Mouse (Mus musculus) cerebellum, adult 9-10 months (tissue): Measurements from ENCODE around the gene Gm5901.
A peak's percentile ranks its signal among the peaks of the same experiment; 100 is the strongest.
"Not testable (repeated sequence)": the region's sequence is repeated elsewhere in the genome, so short reads cannot be mapped to it uniquely, and the experiment has no call there.

Source experiments
- DNase-seq: peaks from one replicate; pipeline ENCODE4 v3.0.0; 2022

Gene Gm5901

DNA sequence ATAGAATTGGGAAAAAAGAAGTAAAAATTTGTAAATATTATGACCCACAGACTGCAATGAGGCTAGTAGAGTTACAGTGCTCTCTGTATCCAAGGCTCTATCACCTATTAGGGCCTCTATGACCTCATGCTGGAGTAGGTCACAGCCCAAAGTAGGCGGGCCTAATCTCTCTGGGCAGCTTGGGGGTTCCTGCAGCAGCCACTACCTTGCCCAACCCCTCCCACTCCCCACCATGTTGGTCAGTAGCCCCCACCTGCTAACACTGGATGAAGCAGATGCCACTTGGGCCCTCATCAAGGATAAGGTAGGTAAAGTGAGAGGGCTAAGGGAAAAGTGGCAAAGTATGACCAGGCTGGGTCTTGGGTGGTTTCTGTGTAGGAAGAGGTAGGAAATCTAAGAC lies at the start of gene Gm5901:
TSS of gene Gm5901 (plus strand) at position 173 of the 400 bp plus-strand sequence.
- DNase-seq: no peak

DNA sequence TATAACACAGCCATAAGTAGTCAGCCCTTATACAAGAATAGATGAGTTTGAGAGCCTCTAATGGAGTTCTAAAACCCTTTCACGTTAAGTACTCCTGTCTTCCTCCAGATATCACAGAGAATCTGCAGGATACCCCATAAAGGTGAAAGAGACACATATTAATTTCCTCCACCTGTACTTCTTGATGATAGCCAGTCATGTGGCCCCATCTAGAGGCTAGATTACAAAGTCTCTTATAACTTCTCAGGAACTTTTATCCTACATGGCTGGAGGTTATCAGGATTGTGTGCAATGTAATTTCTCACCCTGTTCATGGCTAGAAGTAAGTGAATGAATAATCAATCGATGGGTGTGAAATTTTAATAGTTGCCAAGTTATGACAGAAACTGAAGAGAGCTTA lies 49.5 kb upstream of the Gm5901 start:
- no peak for DNase-seq

DNA sequence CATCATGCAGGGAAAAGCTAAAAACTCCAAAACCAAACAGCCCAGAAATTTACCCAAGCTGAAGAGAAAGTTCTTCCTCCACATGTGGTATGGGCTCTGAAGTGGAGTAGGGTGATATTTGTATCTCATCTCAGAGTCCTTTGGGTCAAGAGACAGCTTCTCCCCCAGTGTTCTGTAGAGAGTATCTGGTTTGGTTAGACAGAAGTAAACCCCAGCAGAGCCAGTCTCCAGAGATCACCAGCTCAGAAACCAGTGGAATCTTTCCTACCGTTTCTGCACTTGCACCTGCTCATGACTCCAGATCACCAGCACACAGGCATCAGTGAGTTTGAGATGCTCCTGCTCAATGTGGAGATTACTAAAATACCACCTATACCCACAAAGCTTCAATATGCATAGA lies 40.8 kb upstream of the Gm5901 start, which contains the start of gene Olfr690:
TSS of gene Olfr690 (minus strand) at position 101 of the 400 bp plus-strand sequence.
- DNase-seq: no peak

DNA sequence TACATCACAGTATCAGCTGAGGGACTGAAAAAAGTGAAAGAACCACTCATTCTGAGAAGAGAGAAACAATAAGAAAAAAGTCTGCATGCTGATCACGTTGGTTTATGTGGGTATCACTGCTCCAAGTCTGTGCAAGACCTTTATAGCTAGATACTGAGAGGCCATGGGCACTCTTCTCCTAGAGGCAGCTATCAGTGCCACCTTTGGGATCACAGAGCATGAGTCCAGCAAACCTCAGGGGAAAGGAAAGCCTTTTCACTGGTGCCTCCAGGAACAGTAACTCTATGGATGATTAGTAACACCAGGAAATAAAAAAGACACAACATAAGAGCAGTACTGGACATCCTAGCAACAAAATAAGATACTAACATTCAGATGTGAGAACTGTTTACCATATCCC lies 32.7 kb upstream of the Gm5901 start, which contains the start of gene Olfr691:
TSS of gene Olfr691 (minus strand) at position 101 of the 400 bp plus-strand sequence.
- DNase-seq: no peak

DNA sequence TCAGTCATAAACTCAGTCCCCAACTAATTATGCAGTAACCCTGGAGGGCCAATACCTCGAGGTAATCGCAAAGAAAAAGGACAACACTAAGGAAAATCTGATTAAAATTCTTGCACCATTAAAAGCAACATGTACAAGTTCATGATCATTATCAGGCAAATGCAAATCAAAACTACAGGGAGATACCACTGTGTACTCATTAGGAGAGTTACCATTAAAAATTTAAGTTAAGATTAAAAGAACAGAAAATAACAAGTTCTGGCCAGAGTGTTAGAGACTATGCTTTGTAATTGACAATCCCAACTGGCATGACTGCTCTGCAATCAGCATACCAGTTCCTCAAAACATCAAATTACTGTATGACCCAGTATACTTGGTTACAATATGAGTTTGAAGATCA lies 32.1 kb upstream of the Gm5901 start:
- DNase-seq: no peak

DNA sequence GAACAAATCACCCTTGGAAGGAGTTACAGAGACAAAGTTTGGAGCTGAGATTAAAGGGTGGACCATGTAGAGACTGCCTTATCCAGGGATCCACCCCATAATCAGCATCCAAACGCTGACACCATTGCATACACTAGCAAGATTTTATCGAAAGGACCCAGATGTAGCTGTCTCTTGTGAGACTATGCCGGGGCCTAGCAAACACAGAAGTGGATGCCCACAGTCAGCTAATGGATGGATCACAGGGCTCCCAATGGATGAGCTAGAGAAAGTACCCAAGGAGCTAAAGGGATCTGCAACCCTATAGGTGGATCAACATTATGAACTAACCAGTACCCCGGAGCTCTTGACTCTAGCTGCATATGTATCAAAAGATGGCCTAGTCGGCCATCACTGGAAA lies 18.8 kb upstream of the Gm5901 start:
- not testable (repeated sequence) for DNase-seq

DNA sequence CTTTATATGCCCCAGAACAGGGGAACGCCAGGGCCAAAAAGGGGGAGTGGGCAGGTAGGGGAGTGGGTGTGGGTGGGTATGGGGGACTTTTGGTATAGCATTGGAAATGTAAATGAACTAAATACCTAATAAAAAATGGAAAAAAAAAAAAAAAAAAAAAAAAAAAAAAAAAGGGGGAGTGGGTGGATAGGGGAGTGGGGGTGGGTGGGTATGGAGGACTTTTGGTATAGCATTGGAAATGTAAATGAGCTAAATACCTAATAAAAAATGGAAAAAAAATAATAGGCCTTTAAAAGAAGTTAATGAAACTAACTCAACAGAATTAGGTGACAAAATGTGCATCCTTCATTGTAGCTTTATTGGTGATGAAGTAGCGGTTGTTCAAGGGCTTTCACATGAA lies 18.4 kb upstream of the Gm5901 start:
- not testable (repeated sequence) for DNase-seq

DNA sequence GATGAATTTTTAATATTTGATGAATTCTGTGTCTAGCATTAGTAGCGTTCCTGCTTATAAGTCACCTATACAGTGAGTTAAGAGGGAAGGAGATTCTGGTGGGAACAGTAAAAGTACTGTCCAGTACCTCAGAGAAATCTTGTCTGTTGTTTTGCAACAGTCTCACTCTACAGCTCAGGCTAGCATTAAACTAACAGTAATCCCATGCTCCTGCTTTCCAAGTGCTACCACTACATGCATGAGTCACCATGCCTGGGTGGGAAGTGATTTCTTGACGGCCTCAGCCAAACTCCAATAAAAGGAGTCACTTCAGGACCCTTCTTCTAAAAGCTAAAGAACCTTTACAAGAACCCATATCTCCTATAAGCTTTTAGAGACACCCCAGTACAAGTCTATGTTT lies 13.1 kb upstream of the Gm5901 start:
- no peak for DNase-seq

DNA sequence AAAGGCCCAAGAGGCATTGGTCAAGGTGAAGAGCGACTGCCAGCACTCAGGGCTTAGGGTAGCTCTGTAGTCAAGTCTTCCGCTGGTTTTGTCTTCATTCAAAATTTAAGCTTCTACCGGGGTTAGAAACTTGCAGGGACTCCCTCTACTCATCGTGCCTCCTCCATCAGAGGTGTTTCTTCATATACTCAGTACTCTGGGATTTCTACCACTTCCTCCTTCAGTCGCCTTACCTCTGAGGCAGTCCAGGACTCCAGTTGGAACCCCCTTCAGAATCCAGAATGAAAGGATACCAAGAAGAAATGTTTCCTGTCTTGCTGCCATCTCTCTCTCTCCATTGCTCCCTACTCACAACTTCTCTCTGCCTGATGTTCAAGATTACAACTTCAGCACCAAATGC lies 7.6 kb upstream of the Gm5901 start:
- no peak for DNase-seq

DNA sequence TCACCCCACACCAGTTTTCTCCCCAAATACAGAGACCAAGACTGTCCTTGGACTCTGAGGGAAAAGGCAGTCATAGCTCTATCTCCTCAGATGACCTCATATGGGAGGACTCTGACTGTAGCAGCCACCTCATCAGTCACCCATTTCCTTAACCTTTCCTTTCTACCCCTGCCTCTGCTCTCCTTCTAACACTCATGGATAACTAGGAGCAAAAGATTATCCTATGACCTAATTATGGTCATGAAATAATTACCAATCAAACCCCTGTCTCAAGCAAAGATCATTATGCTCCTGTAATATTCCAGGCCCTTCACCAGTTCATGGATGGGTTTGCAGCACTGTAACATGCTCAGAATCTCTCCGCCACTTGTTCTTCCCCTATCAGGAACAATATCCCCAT lies 6.9 kb upstream of the Gm5901 start, which contains the start of gene Olfr692:
TSS of gene Olfr692 (plus strand) at position 301 of the 400 bp plus-strand sequence.
- DNase-seq: no peak

DNA sequence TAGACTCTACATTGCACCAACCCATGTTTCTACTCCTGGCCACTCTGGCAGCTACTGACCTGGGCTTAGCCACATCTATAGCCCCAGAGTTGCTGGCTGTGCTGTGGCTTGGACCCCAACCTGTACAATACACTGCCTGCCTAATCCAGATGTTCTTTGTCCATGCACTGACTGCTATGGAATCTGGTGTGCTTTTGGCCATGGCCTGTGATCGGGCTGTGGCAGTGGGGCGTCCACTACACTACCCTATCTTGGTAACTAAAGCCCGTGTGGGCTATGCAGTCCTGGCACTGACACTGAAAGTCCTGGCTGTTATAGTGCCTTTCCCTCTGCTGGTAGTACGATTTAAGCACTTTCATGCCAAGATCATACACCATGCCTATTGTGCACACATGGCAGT lies 6.3 kb upstream of the Gm5901 start:
- no peak for DNase-seq

DNA sequence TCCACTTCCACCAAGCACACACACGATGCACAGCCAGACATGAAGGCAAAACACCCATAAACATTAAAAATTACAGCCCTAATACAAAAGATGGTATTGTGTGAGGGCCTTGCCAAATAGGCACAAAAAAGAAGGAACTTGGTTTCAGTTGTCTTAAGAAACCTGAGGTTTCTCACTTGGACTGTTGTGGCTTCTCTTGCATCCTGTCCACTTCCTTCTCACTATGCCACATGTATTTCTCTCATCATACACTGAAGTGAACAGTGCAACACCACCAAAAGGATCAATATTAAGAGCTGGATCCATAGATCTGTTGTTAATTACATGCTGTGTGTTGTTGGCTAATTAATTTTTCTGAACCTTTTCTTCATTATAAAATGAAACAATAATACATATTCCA lies 1.9 kb upstream of the Gm5901 start:
- DNase-seq: no peak

DNA sequence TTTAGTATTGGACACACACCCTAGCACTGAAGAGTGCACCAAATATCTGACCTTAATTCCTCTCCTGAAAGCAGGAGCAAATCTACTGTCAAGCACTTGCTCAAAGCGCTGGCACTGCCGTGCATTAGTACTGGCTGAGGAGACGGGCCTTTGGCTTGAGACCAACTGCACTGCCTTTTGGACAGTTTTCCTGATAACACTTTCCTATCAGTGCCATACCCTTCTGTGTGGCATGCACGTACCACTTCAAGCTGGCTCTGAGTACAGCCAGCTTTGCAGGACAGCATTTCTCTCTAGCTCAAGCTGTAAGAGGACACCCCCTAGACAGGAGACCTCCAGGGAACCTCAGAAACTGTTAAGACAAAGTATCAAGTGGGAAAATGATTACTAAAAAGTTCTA lies 1.3 kb upstream of the Gm5901 start:
- peak; percentile 25 for DNase-seq

DNA sequence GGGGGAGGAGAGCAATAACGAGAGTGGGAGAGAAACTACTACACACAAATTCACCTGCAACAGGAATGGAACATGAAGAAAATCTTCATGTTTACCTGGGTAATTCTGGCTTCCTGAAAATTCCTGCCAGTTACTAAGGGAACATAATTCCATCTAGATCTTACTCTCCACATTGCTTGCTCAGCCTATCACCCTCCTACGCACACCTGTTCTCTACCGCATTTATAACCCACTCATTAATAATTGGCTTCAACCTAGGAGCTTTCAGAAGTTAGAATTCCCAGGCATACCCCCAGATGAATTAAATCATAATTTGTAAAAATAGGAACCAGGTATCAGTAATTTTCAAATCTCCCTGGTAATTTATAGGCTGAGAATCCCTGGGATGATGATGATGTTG lies 862 bp upstream of the Gm5901 start:
- no peak for DNase-seq

DNA sequence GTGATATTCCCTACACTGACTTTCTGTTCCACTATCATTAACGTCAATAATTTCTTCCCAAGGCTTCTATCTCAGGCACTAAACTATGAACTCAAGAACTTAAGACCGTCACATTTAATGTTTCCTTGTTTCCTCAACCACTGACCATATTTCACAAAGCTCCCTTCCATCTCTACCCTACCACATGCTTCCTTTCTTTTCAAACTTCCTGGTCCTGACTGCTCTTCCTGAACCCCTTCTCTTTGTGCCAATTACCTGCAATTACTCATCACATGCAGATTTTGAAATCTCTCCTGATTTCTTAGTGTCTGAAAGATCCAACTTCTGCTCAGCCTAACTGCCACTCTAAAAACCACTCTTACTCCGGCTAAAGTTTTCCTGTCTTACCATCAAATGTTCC lies 5.5 kb downstream of the Gm5901 start:
- no peak for DNase-seq

DNA sequence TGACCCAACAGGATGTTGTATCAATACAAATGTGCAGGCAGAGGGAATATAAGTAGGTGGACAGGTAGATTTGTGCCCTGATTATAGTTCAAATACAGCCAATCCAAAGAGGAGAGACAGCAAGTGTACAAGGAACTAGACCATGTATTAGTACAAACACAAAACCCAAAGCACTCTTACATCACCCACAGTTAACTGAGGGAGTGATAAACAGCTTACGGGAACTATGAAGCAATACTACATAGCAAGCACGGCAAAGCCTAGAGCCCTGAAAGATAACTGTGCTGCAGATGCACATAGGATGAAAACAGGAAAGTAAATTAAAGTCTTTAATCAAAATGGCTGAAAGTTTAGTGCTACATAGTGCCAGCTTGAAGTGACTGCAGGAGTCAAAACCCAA lies 12.9 kb downstream of the Gm5901 start:
- DNase-seq: no peak

DNA sequence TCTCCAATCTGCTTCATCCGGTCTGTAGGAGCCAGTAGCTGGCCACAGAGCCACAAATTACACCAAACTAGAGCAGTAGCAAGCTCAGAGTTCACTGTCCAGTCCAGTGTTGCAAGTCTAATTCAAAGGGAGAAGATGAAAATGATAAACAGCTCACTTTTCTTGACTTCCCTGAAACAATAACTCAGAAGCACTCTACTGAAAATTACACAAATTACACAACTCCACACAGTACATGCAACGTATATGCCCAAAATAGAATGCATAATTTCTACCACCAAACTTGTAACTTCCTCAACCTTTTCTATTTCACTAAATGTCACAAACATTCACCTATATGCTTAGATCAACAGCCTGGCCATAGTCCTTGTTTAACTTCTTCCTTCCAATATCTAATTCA lies 15.4 kb downstream of the Gm5901 start:
- no peak for DNase-seq

DNA sequence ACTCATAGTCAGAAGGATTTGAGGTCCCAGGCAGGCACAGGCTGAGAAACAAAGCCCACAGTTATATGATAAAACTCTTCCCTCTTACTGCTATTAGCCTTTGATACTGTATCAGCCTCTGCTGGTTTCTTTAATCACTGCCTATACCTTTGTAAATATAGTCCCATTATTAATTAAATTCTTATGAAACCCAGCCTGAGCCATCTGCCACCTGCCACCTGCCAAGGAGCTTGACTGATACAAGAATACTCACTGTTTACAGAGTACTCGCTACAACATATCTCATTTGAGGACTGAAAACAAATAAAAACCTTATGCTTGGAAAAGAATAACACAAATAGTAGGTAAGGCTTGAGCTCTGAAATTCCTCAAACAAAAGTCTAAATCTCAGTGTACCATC lies 19.8 kb downstream of the Gm5901 start:
- DNase-seq: peak; percentile 75

DNA sequence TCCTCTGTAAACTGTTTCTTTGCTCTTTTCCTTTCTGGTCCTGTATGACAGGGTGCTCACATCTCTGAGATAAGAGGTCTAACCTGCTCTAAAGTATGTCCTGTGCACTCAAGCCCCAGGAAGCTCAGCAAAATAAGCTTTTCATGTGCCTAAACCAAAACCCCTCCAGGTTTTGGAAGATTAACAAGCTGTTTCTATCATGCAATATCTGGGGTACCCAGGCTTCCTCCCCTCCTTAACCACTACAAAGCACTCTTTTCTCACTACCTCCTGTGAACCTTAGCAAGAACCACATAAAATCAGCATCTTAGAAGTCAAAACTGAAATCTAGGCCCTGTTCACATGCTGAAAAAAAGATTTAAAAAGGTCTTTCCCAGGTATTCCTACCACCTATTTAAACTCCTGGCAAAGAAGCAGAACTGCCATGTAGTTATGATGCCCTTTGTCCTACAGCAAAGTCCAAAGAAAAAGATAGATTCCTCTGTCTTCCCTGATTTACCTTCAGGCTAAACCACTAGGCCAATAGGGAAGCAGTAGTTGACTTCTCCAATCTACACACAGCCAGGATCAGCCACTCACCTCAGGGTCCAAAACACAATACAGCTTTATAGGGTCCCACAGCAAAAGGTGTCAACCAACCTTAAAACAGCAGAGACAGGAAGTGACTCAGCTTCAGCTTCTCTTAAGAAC lies 20.4 kb downstream of the Gm5901 start:
- no peak for DNase-seq

DNA sequence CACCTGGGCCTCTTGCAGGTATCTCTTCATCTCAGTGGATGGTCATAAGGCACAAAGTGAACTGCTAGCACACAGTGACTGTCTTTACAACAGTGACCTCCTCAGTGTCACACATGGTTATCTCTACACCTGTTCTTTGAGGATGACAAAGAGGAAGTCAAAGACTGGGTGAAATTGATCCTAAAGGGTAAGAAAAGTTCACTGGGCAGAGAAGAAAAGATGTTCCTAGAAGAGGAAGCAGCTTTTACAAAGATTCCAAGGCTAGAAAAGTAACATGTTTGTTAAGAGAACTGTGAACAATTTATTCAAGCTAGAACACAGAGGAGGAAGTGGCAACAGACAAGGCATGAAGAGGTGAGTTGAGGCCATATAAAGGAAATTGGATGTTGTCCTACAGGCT lies 21.3 kb downstream of the Gm5901 start:
- no peak for DNase-seq

DNA sequence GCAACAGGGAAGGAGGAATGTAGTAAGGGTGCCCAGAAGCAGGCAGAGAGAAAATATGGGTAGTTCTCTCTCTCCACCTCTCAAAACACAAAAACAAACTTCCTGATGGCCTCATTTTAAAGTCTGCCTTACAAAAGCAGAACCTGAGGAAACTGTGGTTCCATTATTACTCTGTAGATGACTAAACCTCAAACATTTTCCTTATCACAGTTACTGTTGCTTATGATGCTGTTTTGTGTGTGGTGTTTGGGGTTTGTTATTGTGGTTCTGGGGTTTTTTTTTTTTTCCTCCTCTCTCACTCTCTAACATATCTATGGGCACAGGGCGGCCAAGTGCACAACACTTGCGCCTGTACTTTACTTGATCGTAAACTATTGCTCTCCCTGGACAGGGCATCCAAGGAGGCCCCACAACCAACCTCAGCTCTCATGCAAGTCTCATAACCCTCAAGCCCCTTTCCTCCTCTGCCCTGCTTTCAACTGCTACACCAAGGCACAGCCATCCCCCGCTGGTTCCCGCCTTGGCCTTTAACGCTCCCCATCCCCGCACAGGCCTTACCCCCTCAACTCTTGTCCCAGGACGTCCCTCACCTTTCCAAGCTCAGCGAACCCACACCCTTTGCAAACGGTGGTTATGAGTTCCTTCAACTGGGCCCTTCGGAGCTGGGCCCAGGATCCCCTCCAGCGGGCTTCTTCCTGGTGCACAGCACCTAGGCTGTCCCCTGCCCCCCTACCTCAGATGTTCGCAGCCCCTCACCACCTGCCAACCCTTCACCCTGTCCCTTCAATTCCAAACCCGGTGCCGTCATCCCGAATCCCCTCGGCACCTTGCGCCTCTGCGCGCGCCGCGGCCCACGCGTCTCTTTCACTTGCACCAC lies 24.5 kb downstream of the Gm5901 start:
- DNase-seq: peak; percentile 26

DNA sequence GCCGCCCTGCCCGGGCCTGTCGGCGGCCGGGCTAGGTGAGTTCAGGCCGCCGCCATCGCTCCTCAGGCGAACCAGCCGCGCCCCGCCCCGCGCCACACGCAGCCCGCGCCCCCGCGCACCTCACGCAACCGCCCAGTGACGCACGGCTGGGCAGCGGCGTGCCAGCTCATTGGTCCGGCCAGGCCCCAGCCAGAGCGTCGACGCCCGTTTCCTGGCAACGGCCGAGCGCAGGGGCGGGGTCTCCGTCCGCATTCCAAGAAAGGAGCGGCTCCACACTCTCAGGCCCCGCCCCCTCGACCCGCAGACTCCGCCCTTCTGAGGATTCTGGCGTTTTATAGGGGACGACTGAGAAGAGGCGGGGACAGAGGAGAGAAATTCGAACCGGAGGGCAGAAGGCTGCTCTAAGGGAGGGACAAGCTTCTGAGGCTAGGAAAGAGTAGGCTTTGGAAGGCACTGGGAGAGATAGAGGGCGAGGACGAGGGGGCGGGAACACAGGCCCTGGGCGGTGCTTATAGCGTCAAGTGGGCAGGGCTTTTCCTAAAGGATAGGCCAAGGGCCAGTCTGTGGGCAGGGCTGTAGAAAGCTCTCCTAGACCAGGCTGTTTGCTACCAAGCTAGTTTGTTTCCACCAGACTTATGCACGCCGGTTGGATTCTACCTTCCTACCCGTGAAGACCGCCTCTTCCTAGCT lies 25.2 kb downstream of the Gm5901 start, which contains the start of gene Fam160a2:
TSS of gene Fam160a2 (minus strand) at position 120 of the 690 bp plus-strand sequence.
- peak; percentile 100 for DNase-seq

DNA sequence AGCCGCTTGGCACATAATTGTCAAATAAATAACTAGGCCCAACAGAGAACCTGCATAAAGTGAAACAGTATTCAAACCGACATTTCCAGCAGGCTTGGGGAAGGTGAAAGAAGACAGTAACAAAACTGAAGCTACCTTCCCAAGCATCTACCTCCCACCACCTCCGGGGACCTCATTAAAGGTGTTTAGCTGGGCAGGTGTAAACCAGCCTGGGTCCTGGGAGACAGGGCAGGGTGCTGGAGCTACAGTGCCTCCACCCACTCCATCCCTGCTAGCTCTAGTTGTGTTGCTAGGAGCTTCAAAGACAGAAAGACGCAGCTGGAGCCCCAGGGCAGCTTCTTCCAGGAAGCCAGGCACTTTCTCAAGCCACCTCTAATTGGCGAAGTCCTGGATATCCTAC lies 29.4 kb downstream of the Gm5901 start, which contains the start of gene Cnga4:
TSS of gene Cnga4 (plus strand) at position 301 of the 400 bp plus-strand sequence.
- DNase-seq: no peak
